Mouse (Mus musculus) layer of hippocampus, adult 8-10 months (tissue): ENCODE measurements at regions not wholly inside any gene's neighbourhood (a gene's known extent, or its start where the extent isn't known, plus 50 kb on each side); places are given as distances from the start of the nearest gene placed in this dataset.

Source experiments
- DNase-seq, 2 experiments: peaks; one replicate each; pipeline ENCODE4 v3.0.0; 2022; ENCODE audit warnings: low spot score in 2 of 2

DNA sequence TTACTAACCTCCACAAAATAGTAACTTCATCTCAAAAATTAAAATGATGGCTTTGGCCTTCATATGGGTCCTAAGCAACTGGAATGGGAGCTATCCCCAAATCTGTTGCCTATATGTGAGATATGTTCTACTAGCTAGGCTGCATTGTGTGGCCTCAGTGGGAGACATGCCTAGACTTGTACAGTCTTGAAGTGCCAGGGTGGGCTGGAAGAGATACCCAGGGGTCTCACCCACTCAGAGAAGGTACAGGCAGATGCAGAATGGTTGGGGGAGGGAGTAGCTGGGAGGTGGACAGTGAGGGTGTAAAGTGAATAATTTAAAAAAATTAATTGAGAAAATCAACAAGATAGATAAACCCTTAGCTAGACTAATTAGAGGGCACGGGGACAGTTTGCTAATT, 106.9 kb upstream of the Ahr start:
- no peak for DNase-seq

- DNase-seq: no peak
Measured at GRCm38 (mm10) chr12:35640911-35641345, 106.1 kb upstream of the Ahr start.

- DNase-seq: no peak
Measured at GRCm38 (mm10) chr12:35623484-35623883, 88.6 kb upstream of the Ahr start.

GRCm38 (mm10) chr12:35614885-35615284, 80.0 kb upstream of the Ahr start:
- no peak for DNase-seq

DNA sequence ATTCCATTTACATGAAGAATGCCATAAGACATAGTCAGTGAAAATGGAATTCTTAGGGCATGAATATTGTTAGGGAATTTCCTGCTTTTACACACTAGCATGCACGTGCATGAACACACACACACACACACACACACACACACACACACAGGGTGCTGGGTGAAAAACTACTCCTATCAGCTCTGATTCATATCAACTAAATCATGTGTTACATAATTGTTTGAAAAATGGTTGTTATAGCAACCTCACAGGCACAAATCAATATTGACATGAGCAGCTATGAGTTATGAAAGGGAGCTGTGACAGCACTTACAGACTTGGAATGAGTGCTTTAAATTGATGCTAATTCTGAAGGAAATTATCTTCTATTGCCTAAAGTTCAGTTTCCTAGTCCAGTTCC, 72.8 kb upstream of the Ahr start:
- DNase-seq: no peak

DNA sequence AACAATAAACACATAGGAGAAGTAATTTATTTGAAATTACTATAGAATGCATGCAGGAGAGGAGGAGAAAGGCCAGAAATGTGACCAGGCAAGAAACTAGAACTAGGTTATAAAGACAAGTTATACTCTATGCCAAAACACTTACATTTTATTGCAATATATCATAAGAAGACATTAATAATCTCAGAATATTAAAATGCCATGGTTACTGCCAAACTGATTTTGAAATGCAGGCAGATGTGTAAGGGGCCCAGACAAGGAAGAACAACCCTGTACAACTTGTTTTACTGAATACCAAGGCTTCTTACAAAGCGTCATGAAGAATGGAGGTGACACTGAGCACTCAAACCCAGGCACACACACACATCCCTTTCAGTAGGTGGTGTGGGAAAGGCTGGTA, 68.9 kb upstream of the Ahr start:
- no peak for DNase-seq

GRCm38 (mm10) chr12:35602589-35602988, 67.8 kb upstream of the Ahr start:
- DNase-seq: no peak

DNA sequence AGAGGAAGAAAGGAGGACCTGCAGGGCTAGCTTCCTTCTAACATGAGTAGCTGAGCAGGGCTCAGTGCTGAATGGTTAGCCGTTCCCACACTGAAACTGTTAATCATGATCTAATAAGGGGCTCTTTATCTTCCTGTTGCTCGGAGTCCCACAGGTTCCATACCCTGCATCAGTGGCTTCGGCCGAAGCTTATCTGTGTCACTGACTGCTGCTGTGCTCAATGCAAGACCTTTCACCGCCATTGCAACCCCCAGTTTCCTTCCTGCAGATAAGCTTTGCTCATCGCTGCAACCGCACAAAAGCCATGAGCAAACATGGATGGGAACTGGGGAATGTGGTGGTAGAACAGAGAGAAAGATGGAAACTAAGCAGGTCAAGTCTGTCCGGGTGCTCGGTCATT, 63.5 kb upstream of the Ahr start:
- DNase-seq: no peak

GRCm38 (mm10) chr12:35592866-35593265, 58.0 kb upstream of the Ahr start:
- no peak for DNase-seq
